Mouse (Mus musculus) T-helper 17 cell (primary cell): ENCODE data around the gene Arhgap32.
"Not testable (repeated sequence)": the region's sequence is repeated elsewhere in the genome, so short reads cannot be mapped to it uniquely, and the experiment has no call there.

Experiments
- in situ Hi-C, 2 experiments: fragments of 300-600 bp; cut with MboI, MseI; formaldehyde crosslinking; loops; 1 replicate in 1 of 2; 2 replicates in 1 of 2; pipeline ENCODE4 v1.15.1; 2025; ENCODE audit warnings: high pct_unique_total_duplicates in 2 of 2

The Arhgap32 gene

DNA sequence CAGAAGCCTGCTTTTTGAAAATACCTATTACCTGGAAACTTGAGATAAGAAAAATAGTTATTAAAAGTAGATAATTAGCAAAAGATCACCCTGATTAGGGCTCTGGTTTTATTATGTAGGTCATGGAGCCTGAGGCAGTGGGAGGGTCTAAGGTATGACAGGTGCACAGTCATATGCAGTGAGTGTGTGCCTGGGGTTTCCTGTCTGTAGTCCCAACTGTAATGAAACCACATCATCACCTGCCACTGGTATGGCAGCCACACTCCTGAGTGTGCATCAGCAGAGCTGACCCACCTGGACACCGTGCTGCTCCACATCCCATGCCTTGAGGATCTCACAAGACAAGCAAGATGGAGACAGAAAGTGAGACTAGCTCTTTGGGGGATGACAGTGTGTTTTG, at the start of gene Arhgap32:
TSS of gene Arhgap32 (plus strand) at position 351 of the 400 bp plus-strand sequence.
- in situ Hi-C loops, result no loop called here

DNA sequence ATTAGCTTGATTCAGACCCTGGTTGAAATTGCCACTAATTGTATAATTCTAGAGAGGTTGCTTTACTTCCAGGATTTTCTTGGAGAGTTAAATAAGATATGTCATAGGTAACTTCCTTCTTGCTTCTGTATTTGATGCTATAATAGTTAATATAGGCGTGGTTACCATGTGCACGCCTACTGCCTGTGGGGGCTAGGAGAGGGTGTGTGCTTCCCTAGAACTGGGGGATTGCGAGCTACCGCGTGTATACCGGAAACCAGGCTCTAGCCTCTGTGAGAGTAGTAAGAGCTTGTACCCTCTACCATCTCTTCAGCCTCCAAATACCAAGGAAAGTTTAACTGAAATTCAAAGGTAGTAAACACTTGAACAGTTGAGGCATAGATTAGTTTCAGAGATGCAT, 43.2 kb upstream of the Arhgap32 start:
- in situ Hi-C loops, result no loop called here

DNA sequence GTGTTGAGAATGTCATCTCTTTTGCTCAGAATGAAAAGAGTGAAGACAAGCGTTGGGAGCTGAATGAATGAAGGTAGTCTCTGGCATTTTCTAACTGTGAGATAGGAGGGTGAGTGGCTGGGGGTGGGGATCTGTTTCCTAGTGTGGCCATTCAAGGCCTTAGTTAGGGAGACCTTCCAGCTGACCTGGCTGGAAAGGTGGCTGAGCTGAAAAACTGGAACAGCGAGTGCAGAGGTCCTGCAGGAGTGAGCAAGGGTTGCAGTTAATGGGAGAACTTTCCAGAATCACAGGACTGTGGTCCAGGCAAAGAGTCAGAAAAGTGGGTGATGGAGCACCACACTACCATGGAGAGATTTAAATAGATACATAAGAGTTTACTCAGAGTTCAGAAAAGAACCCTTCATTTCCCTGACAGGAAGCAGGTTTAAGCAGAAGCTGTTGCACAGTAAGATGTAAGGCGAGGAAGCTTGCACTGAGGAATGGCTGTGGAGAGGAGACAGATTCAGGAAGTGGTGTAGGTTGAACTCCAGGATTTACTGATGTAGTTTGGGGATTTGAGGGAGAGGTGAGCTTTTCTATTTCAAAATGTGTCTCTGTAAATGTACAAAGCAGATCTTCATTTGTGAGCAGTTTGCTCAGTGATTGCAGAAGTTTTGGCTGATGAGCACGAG, 27.7 kb upstream of the Arhgap32 start:
- in situ Hi-C loops, result loop anchor here in 1 of 2 experiments (5.0 kb wide), 1 partner anchor 681 kb away; no protein-coding TSS in a partner anchor

DNA sequence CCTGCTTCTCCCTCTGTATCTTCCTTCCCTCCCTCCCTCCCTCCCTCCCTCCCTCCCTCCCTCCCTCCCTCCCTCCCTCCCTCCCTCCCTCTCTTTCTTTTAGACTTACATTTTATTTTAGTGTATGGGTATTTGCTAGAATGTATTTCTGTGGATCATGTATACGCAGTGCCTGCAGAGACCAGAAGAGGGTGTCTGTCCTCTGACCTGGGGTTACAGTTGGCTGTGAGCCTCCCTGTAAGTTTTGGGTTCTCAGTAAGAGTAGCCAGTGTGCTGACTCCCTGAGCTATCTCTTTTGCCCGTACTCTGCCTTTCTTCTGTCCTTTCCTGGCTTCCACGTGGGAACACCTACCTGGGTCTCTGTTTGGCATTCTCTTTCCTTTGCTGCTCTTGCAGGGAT, 27.1 kb upstream of the Arhgap32 start:
- in situ Hi-C loops, result loop anchor here in 1 of 2 experiments (5.0 kb wide), 1 partner anchor 682 kb away; no protein-coding TSS in a partner anchor

DNA sequence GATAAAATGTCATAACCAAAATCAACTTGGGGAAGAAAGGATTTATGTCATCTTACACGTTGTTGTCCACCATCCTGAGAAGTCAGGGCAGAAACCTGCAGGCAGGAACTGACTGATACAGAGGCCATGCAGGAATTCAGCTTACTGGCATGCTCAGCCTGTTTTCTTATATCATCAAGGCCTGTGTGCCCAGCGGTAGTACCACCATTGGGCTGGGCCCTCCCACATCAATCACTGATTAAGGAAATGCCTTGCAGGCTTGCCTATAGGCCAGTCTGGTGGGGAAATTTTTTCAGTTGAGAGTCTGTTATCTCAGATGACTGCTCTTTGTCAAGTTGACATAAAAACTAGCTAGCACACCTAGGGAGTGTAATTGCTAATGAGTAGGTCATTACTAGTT, 22.5 kb upstream of the Arhgap32 start:
- in situ Hi-C loops, result no loop called here

DNA sequence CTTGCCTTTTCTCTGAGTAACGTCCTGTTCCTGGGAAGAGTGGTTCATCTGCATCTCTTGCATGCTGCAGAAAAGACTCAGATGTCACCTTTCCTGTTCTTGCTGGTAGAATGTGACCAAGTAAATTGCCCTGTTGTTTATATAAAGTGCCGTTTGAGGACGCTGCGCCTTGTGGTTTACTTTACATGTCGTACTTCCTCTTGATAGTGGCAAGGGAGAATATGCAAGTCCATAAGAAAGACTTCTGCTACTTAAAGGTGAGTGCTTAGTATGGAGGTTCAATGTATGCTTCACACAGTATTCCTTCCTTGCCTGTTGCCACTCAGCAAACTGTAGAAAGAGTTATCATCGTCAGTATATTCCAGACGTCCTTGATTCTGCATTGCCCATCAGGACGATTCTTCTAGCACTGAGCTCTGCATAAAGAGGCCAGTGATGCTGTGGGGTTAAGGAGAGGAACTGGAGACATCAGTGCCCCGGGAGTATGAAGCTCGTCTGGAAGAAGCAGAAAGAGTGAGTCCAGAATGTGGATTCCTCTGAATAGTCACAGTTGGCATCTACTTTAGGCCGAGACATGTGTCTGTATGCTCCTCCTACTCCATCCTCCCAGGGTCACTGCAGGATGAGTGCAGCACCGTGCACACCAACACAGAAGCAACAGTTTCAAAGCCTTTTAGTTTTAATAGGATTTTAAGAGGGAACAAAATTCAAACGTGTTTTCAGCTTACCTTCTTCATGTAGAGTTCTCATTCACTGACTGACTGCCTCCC, 21.4 kb upstream of the Arhgap32 start:
- in situ Hi-C loops, result no loop called here

DNA sequence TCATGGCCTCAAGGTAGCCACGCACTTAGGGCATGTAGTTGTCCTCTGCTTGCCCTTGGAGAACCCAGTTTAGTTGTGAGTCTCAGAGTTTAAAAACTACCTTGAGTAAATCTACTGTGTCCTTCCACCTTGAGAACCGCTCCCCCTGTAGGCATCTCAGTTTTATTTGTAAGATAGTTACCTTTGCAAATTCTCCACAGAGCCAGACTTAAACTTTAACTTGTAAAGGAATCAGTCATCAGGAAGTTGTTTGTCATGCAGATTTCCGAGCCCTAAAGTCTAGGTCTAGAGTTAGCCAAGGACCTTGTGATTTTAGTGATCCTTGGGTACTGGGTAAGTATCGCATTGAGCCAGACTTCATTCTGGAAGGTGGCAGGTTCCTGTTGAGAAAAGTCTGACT, 20.4 kb upstream of the Arhgap32 start:
- in situ Hi-C loops, result no loop called here

DNA sequence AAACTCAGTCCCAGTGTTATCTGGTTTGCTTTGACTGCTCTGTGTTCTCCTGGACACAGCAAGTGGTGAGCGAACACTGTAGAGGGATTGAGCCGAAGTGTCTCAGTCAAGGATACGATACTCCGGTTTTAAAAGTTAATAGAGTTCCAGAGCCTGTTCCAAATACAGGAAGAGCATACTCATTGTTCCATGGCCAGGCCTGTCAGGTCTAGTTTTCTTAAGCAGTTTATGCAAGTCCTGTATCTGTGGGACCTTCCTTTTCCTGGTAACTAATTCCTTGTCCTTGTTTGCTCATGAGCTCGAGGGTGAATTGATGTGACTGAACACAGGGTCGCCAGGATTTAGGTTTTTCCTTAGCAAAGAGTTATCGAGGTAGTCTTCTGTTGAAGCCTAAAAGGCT, 19.4 kb upstream of the Arhgap32 start:
- in situ Hi-C loops, result no loop called here

DNA sequence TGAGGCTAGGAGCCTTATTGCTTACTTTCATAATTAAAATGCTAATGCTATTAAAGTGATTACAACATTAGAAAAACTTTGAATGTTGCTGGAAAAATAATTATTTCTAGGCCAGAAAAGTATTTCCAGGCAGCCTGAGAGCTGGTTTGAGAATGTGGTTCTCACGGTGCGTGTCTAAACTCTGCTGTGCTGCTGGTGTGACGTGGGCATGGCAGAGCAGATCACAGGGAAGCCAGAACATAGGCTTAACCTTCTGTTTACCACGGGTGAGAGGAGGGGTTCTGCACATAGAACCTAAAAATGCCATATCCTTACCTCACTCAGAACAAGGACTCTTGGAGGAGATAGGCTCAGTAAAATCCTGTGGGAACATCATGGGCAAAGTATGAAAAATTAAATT, 18.8 kb upstream of the Arhgap32 start:
- in situ Hi-C loops, result no loop called here

DNA sequence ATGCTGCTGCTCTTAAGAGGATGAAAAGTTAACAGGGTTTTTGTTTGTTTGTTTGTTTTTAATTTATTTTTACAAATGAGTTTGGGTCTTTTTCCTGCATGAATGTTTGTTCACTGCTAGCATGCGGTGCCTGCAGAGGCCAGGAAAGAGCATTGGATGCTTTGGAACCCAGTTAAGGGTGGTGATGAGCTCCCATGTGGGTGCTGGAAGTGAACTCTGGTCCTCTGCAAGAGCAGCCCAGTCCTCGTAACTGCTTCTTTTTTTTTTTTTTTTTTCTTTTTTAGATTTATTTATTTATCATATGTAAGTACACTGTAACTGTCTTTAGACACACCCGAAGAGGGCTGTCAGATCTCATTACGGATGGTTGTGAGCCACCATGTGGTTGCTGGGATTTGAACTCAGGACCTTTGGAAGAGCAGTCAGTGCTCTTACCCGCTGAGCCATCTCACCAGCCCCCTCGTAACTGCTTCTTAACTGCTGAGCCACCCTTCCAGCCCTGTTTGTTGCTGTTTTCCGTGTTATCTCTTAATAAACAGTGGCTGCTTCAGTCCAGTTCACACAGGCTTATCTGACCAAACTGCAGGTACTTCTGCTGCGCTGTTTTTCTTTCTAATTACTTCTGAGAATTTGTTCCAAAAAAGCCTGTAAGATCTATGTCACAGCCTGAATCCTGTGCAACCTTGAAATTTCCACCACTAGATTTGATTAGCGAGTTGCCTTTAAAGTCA, 17.3 kb upstream of the Arhgap32 start:
- in situ Hi-C loops, result no loop called here

DNA sequence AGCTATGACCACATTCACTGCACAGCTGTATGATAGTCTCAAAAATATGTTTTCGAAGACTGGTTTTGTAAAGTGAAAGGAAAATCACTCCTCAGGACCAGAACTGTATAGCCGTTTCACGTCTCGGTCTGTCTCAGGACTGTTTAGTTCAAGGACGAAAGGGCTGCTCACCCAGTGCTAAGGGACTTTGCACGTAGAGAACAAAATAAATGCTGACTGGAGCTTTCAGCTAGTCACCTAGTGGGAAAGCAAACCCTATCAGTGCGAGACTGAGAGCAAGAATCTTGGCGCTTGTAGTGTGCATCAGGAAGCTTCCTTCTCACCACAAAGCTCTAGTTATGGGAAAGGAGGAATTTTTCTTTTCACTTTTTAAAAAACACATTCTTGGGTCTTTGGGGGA, 15.4 kb upstream of the Arhgap32 start:
- in situ Hi-C loops, result no loop called here

DNA sequence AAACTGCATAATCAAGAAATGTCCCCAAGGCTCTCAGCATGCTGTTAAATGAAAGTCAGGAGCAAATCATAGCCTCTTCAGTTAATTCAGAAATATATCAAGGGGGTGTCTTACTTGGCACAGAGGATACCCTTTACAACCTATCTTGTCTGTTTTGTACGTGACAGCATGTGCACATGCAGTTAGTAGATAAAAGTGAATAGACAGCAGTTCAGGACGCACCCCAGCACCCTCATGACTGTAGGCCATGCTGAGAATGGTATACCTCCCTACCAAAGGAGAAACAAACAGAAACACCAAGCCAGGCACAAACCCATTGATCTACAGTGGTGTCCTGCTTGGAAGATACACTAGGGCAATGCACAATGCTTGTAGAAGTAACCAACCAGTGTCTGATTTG, 14.4 kb upstream of the Arhgap32 start:
- in situ Hi-C loops, result no loop called here

DNA sequence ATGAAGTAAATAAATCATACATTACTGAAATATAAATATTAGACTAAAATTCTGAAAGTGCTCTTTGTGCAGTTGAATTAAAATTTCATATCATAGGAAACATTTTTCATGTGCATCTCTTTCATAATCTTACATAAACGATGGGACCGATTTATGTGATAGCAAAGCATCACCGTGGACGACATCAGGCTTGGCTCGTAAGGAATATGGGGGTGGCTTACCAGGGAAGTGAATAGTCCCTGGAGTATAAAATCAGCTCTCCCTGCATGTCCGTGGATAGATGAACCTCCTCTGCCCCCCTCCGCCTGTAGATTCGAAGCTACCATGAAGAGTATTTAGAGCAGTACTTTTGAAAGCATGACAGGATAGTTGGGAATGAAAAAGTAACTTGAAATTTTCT, 11.3 kb upstream of the Arhgap32 start:
- in situ Hi-C loops, result no loop called here

DNA sequence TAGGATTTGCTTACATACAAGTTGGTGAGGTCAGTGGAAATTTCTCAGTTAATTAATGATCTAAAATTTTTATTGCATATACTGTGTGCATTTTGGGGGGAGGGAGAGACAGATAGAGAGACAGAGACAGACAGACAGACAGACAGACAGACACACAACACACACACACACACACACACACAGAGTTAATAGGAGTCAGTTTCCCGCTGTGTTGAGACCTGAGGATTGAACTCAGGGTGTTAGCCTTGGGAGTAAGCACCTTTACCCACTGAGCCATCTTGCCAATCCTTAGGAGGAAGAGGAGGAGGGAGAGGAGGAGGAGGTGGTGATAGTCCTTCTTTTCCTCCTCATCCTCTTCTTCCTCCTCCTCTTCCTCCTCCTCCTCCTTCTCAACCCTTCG, 5.6 kb upstream of the Arhgap32 start:
- in situ Hi-C loops, result no loop called here

DNA sequence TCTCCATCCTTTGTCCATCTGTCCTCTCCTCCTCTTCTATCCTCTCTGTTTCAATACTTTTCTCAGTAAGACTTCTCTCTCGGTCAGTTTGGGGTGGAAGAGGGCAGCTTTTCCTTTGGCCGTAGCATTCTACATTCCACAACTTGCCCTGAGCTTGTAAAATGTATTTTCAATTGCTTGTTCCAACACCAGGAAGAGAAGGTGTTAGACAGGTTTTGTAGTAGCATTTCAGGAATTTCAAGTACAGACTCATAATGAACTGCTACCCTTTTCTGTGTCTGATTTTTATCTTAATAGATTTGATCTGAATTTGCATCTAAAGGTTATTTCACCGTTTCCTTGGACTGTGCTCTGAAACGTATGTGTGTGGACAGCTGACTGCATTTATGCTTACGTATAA, 336 bp downstream of the Arhgap32 start:
- in situ Hi-C loops, result no loop called here

DNA sequence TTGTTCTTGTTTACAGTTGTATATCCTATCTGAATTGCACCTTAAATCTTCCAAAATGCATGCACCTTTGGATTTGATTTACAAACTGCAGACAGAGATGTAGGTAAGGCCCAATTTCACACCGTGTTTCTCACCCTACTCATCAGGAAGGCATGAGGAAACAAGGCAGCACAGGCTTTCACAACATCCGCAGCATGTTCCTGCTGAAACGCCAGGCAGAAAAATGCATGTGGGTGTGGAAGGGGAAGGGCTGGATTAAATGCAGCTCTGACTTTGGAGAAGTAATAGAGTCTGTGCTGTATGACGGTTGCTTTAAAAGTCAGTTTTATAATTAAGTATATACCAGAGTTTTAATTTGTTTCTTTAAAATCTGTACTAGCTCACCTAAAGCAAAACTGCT, 1.9 kb downstream of the Arhgap32 start:
- in situ Hi-C loops, result no loop called here

DNA sequence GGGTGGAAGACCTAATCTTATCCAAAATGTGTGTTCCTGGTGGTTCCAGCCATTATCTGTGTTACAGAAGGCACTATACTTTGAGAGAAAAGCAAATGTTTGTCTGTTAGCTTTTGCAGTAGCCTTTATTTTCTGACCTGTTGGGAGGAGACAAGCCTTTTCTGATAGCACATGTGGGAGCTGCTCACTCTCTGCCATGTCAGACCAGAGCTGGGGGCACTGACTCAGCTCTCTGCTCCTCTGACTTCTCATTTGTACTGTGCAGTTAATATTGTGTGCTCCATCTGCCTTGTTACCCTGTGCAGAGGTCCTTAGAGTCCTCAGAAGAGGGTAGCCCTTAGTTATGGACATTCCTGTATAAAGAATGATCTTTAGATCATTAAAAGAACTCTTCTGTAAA, 2.5 kb downstream of the Arhgap32 start:
- in situ Hi-C loops, result no loop called here

DNA sequence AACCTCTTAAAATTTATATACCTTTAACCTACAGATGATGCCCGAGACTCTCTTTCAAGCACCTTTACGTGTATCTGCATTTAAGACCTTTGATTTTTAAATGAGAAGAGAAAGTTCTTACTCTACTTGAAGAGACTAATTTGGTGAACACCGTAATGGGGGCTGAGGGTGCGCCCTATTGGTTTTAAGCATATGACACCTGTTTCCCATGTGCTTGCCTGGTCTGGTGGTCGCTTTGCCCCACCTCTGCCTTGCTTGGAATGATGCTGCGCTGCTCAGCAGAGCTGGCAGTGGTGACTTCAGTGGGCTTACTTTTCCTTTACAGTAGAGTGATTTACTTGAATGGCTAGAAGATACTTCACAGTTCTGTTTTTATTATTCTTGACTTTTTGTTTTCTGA, 3.6 kb downstream of the Arhgap32 start:
- in situ Hi-C loops, result no loop called here

DNA sequence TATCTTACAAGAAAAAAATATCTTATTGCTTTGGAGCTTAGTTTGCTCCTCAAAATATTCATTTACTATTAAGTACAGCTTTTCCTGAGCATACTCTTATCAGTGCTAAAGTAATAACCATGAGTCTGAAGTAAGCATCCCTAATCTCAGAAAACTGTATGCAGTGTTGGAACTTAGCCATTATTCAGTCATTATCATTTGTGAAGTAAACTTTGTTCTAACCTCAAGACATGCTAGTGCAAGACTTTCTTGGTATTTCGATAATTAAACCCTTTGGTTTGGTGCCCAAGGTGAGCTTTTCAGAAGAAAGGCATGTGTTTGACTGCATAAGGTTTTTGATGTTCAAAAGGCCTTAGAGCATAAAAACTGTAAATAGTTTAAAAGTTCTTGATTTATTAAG, 4.2 kb downstream of the Arhgap32 start:
- in situ Hi-C loops, result no loop called here

DNA sequence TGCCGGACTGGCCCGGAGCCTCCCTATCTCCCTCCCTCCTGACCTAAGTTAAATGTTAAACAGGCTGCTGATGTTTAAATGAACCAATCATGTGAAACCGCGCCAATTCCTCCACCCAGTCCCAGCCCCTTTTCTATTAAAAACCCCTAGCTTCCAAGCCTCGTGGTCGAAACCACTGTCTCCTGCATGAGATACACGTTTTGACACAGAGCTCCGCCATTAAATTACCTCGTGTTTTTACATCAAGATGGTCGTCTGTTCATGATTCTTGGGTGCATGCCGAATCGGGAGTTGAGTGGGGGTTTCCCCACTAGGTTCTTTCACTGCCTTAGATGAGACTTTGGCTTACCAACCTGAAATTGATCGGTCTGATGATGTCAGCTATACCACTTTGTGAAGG, 5.3 kb downstream of the Arhgap32 start:
- in situ Hi-C loops, result not testable (repeated sequence)

DNA sequence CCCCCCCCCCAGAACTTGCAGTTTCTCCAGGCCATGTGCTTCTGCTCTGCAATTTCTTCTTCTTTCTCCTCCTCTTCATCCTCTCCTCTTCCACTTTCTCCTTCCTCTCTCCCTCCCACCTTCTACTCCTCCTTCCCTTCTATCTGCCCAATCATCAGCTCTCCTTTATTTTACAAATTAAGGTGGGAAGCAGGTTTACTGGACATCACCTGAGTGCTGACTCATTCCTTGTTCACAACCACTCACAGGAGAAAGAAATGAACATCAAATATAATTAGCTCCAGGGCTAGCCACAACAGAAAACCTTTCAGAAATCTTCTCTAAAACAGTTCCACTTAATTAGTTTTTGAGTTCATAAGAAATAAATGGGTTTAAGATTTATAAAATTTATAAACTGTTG, 20.3 kb downstream of the Arhgap32 start:
- in situ Hi-C loops, result no loop called here

DNA sequence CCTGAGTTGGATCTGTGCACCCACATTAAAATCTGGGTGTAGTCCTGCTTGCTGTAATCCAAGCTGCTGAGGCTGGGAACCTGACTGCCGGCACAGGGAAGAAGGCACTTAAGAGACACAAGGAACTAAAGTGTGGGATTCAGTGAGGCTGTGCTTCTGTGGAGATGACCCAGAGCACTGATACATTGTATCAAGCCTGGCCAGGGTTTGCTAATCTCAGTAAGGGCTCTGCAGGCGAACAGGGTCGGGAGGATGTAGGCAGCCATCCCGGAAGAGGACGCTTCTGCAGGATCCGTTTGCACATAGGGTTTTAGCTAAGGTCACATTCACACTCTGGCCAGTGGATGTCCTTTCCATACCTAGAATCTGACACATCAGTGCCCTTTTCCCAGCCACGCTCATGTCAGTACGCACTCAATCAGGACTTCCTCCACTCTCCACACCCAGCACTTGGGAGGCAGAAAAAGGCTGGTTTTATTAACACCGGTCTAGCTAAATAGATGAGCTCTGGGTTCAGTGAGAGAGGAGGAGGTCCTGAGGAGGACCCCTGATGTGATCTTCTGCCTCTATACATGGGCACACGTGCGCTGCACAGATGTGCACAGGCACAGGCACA, 20.9 kb downstream of the Arhgap32 start:
- in situ Hi-C loops, result no loop called here
